Mouse (Mus musculus) thymus, adult 2 months (tissue): Measurements from ENCODE around the gene Fopnl.

ENCODE experiments used
- CTCF ChIP-seq: fragments of 200-500 bp; IDR thresholded peaks from 2 replicates; pipeline ENCODE4 v1.5.1; 2012; ENCODE audit warnings: mild to moderate bottlenecking, control low read depth, low read length, moderate library complexity, borderline replicate concordance; ENCODE audit not compliant: control insufficient read depth, poor library complexity, insufficient read depth; ENCODE audit errors: extremely low read depth
- POLR2A ChIP-seq: fragments of 200-500 bp; IDR thresholded peaks from 2 replicates; pipeline ENCODE4 v1.6.1; 2012; ENCODE audit warnings: mild to moderate bottlenecking, low read length, control low read depth, moderate library complexity; ENCODE audit not compliant: control insufficient read depth, poor library complexity, insufficient read depth; ENCODE audit errors: extremely low read depth

- TF ChIP-seq CTCF (no peak), POLR2A (no peak)
These were observed 24.7 kb downstream of the Fopnl start for GRCm38 (mm10) chr16:14292205-14293199.
